28 mouse cellular contexts compared by ENCODE assay signal in genomic region chr9:33065331-33065730, GRCm38 (mm10).
"Had no signal": no experiment of that assay in that cellular context is flagged by ENCODE, and none has a peak within 500 bp of the region (broad histone marks: within the 10 kb centered on the region; RNA-seq: fewer than 3 reads in every experiment).

No protein-coding gene starts in this region.

- H3K27ac ChIP-seq: embryonic facial prominence, embryonic 10.5 days; embryonic facial prominence, embryonic 12.5 days; embryonic facial prominence, embryonic 13.5 days; embryonic facial prominence, embryonic 15.5 days; forebrain, embryonic 10.5 days; forebrain, embryonic 12.5 days; forebrain, embryonic 13.5 days; forebrain, embryonic 15.5 days; gastrocnemius, adult 2 months had no signal

- H3K36me3 ChIP-seq: embryonic facial prominence, embryonic 10.5 days; embryonic facial prominence, embryonic 12.5 days; embryonic facial prominence, embryonic 13.5 days; embryonic facial prominence, embryonic 15.5 days; forebrain, embryonic 10.5 days; forebrain, embryonic 12.5 days; forebrain, embryonic 15.5 days had no signal

- H3K9me3 ChIP-seq: embryonic facial prominence, embryonic 10.5 days; embryonic facial prominence, embryonic 12.5 days; embryonic facial prominence, embryonic 13.5 days; embryonic facial prominence, embryonic 15.5 days; forebrain, embryonic 10.5 days; forebrain, embryonic 12.5 days; forebrain, embryonic 13.5 days; forebrain, embryonic 15.5 days had no signal

- DNase-seq: cerebellum, adult 2 months; cerebellum, adult 8-10 months; cerebellum, adult 9-10 months; cerebellum, adult 9-11 months; cerebellum, postnatal 10 days; cerebellum, postnatal 14 days; cerebellum, postnatal 25 days; cerebellum, postnatal 36 days; embryo, embryonic 11 days; forebrain, postnatal 0 days; gastrocnemius, adult 2 months; gastrocnemius, postnatal 10 days; gastrocnemius, postnatal 14 days; gastrocnemius, postnatal 25 days; gastrocnemius, postnatal 36 days; heart, adult 11 months; heart, adult 18-20 months had no signal

- H3K4me2 ChIP-seq: embryonic facial prominence, embryonic 12.5 days; embryonic facial prominence, embryonic 13.5 days; embryonic facial prominence, embryonic 15.5 days; forebrain, embryonic 12.5 days; forebrain, embryonic 13.5 days; forebrain, embryonic 15.5 days had no signal

- ATAC-seq: forebrain, embryonic 13.5 days; forebrain, embryonic 14.5 days; forebrain, embryonic 15.5 days; forebrain, embryonic 16.5 days; forebrain, postnatal 0 days had no signal

- H3K27me3 ChIP-seq: embryonic facial prominence, embryonic 12.5 days; embryonic facial prominence, embryonic 15.5 days had no signal

- H3K9ac ChIP-seq: embryonic facial prominence, embryonic 12.5 days; embryonic facial prominence, embryonic 13.5 days; embryonic facial prominence, embryonic 15.5 days; forebrain, embryonic 12.5 days; forebrain, embryonic 13.5 days; forebrain, embryonic 15.5 days; forebrain, postnatal 0 days had no signal

- H3K4me3 ChIP-seq: embryonic facial prominence, embryonic 10.5 days; embryonic facial prominence, embryonic 12.5 days; embryonic facial prominence, embryonic 13.5 days; embryonic facial prominence, embryonic 15.5 days; erythroblast, embryonic 14.5 days; forebrain, embryonic 10.5 days; forebrain, embryonic 12.5 days; forebrain, embryonic 13.5 days; forebrain, embryonic 15.5 days; gastrocnemius, adult 2 months had no signal
